Mouse (Mus musculus) retina, adult 2 months (tissue): ENCODE results near the gene Iqgap2.

Experiments used
- DNase-seq: peaks from one replicate; pipeline ENCODE4 v3.0.0-alpha.2; 2012; ENCODE audit warnings: low read depth, low spot score

Gene Iqgap2

DNA sequence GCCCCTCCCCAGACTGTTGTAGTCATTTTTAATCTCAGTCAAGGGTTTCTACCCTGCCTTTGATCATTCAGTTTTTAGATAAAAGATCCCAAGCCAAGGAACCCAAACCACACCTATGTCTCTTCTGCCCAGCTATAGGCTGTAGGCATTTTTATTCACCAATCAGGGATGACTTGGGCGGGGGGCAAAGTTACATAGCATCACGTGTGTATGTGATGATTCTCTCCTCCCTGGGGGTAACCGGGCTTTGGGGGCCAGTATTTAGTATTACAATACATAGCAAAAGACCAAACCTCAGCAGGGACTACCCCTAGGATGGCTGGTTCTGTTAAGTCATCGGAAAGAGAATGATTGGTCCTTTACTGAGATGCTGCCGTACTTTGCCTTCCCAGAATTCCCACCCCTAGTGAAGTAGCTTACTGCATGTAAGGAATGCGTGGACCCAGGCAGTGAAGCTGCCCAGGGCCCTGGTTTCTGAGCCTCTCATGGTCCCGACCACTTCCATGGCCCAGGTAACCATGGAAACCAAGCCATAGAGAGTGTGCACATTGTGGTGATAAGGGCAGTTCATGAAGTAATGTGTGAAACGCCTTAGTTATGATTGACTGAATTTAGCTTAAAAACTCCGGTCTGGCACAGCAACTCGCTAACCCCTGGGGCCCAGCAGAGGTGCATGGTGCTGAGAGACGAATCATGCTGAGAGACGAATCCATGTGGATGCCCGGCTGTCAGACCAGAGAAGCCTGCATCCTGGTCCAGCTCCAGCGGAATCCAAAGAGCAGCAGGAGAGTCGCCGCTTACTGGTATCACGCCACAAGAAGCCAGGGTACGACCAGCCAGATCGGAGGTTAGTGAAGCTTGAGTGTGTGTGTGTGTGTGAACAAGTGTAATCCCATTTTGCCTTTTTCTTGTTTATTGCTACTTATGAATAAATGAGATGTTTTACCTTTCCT lies 308.2 kb downstream of the Iqgap2 start:
- DNase-seq = no peak

DNA sequence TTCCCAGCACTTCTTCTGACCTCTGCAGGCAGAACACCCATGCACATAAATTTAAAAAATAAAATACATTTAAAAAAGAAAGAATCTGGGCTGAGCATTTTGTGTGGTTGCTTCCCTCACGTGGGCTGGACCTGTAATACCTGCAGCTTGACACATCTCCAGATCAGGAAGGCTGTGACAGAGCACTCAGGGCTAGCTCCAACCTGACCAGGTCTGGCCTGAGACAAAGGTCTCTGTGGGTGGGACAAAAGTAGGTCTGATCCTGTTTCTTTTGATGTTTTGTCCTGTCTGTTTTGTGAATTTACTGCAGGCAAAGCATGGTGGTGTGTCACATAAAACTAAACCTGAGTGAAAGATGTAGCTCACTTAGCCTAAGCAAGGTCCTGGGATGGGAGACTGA lies 309.9 kb downstream of the Iqgap2 start:
- DNase-seq = no peak

DNA sequence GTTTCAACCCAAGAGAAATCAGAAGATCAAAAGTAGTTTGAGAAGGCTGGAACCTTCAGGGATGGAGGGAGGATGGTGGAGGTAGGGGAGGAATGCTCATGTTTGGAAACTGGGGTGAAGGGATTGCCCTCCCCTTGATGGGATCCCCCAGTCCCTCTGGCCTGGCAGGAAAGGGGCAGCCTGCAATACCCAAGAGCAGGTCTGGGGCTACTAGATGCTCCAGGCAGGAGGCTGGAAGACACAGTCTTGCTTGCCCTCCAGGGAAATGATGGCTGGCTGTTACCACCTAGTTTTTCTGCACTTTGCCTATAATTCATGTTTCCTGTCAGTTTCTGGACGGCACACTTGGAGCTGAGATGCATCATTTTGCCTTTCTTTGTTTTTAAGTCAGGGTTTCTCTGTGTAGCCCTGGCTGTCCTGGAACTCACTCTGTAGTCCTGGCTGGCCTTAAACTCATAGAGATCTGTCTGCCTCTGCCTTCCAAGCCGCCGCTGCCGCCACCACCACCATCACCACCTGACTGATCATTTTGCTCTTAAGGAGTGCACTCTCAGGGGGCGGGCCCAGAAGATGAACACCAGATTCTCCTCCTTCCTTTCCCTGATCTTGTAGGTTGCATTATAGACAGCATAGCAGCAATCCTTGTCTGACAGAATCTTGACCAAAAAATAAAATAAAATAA lies 313.6 kb downstream of the Iqgap2 start:
- no peak for DNase-seq
